Mouse (Mus musculus) embryonic facial prominence, embryonic 11.5 days (tissue): ENCODE results near the gene Fbxw13. TPM values are rescaled to one million over a fixed set of nuclear protein-coding genes. Genes with fewer than 3 reads are reported as not detected.
"Not testable (repeated sequence)": the region's sequence is repeated elsewhere in the genome, so short reads cannot be mapped to it uniquely, and the experiment has no call there.

ENCODE experiments used
- ATAC-seq: fragments of 200-750 bp; cut with Nextera tagmentation; replicated peaks from 2 replicates; pipeline ENCODE4 v1.8.0; 2017; ENCODE audit warnings: low read depth; ENCODE audit not compliant: insufficient number of reproducible peaks, low FRiP score, low TSS enrichment
- DNase-seq: peaks from one replicate; pipeline ENCODE4 v3.0.0-alpha.2; 2015; ENCODE audit warnings: low spot score
- H3K27ac ChIP-seq: fragments of 300-500 bp; sonication (generic); replicated peaks from 2 replicates; pipeline ENCODE4 v1.5.1; 2014; ENCODE audit warnings: mild to moderate bottlenecking, low read depth, low read length, control low read depth
- H3K27me3 ChIP-seq: fragments of 300-500 bp; sonication (generic); 2 replicates; pipeline ENCODE4 v1.6.1; 2014; ENCODE audit warnings: mild to moderate bottlenecking, low read length, moderate library complexity, mixed read lengths; ENCODE audit not compliant: control insufficient read depth, insufficient read depth
- H3K36me3 ChIP-seq: fragments of 300-500 bp; sonication (generic); replicated peaks from 2 replicates; pipeline ENCODE4 v1.6.1; 2014; ENCODE audit warnings: low read depth, mild to moderate bottlenecking, low read length, moderate library complexity, mixed read lengths; ENCODE audit not compliant: control insufficient read depth, insufficient read depth
- H3K4me1 ChIP-seq: fragments of 300-500 bp; sonication (generic); 2 replicates; pipeline ENCODE4 v1.6.1; 2014; ENCODE audit warnings: low read length, mixed read lengths; ENCODE audit not compliant: control insufficient read depth, insufficient read depth
- H3K4me2 ChIP-seq: fragments of 300-500 bp; sonication (generic); 2 replicates; pipeline ENCODE4 v1.6.1; 2014; ENCODE audit warnings: low read depth, mild to moderate bottlenecking, control low read depth, low read length, moderate library complexity
- H3K4me3 ChIP-seq: fragments of 300-500 bp; sonication (generic); 2 replicates; pipeline ENCODE4 v1.5.1; 2014; ENCODE audit warnings: low read depth, low read length, control low read depth
- H3K9ac ChIP-seq: fragments of 300-500 bp; sonication (generic); replicated peaks from 2 replicates; pipeline ENCODE4 v1.6.1; 2014; ENCODE audit warnings: mild to moderate bottlenecking, control low read depth, low read length
- H3K9me3 ChIP-seq: fragments of 300-500 bp; sonication (generic); replicated peaks from 2 replicates; pipeline ENCODE4 v1.6.1; 2016; ENCODE audit warnings: mild to moderate bottlenecking, low read length, inconsistent platforms, mixed read lengths; ENCODE audit not compliant: control insufficient read depth
- WGBS: fragments of 180-500 bp; shearing (Covaris S2); extraction: QIAGEN DNeasy Blood & Tissue Kit; methylation state at CpG from one replicate; pipeline ENCODE4 v1.1.7; 2014; 5-methylcytosine and 5-hydroxymethylcytosine counted together
- polyA plus RNA-seq: library from polyadenylated mRNA; unstranded; fragments of >200 nt; fragmentation: Nextera tagmentation; extraction: Ambion mirVana; gene quantifications from 2 replicates; pipeline ENCODE4 v1.2.1, GENCODE M21; 2014

Fbxw13 gene
- not detected in 2 replicates for polyA plus RNA-seq

DNA sequence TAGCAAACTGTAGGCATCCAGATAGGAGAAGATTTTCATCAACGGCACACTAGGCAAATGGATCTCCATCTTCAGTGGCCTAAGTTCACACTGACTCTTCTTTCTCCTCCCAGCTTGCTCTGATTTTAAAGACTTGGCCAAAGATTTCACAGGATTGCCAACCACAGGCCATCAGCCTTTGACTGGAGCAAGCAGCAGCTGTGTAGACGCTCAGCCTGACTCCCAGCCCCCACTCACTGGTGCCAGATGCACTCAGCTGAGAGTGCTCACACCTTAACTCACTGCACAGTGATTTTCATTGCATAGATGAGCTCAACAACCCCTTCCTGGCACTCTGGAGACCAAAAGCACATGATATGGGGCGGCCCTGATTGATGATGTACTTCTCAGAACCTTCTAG is at the start of gene Fbxw13:
Gene Fbxw13 (minus strand): TSS at position 101 of the 400 bp plus-strand sequence.
- H3K4me1 ChIP-seq, ATAC-seq, H3K9ac ChIP-seq, H3K9me3 ChIP-seq, H3K4me3 ChIP-seq, H3K27me3 ChIP-seq, H3K27ac ChIP-seq, H3K4me2 ChIP-seq, H3K36me3 ChIP-seq, DNase-seq: not testable (repeated sequence)
- WGBS, result 70% methylated on average over 3 of the region's 3 CpGs

DNA sequence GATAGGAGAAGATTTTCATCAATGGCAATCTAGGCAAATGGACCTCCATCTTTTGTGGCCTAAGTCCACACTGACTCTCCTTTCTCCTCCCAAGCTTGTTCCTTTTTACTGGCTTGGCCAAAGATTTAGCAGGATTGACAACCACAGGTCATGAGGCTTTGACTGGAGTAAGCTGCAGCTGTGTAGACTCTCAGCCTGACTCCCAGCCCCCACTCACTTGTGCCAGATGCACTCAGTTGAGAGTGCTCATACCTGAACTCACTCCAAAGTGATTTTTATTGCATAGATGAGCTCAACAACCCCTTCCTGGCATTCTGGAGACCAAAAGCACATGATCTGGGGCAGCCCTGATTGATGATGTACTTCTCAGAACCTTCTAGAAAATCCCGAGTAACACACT is 38.9 kb upstream of the Fbxw13 start, which contains the start of gene Fbxw20:
Gene Fbxw20 (minus strand): TSS at position 101 of the 400 bp plus-strand sequence.
- Histone ChIP-seq H3K4me1 (no peaks in the 10 kb centered on the region), H3K27me3 (no peaks in the 10 kb centered on the region), H3K9me3 (no peaks in the 10 kb centered on the region), H3K9ac (no peak within 1 kb of the TSS), H3K27ac (no peak within 1 kb of the TSS), H3K4me3 (no peak within 1 kb of the TSS), H3K4me2 (no peak within 1 kb of the TSS), H3K36me3 (no peaks in the 10 kb centered on the region)
- ATAC-seq (no peak), DNase-seq (no peak)
- 83% methylated on average over 1 of the region's 1 CpGs for WGBS

DNA sequence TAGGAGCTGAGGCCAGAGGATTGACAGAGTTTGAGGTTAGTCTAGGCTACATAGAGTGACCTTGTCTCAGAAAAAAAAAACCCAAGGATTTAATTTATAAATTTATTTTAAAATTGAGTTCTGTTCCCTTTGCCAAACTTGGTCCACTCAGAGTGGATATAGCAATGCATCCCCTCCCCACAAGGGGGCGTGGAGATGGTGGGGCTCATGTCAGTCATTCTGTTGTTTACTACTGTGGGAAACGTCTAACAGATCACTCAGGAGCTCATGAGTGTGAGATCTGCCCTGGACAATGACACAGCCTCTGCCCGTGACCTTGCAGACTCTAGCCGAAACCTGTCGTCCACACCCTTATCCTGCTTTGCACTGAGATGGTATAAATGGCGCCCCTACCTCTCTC is 22.7 kb upstream of the Fbxw13 start:
- Histone ChIP-seq H3K9me3 (no peaks in the 10 kb centered on the region), H3K4me2 (no peak overlapping the region), H3K27ac (no peak overlapping the region), H3K9ac (no peak overlapping the region), H3K27me3 (no peaks in the 10 kb centered on the region), H3K4me3 (no peak overlapping the region), H3K4me1 (no peaks in the 10 kb centered on the region), H3K36me3 (no peaks in the 10 kb centered on the region)
- WGBS, result 66% methylated on average over 6 of the region's 6 CpGs
- no peak for ATAC-seq
- no peak for DNase-seq

DNA sequence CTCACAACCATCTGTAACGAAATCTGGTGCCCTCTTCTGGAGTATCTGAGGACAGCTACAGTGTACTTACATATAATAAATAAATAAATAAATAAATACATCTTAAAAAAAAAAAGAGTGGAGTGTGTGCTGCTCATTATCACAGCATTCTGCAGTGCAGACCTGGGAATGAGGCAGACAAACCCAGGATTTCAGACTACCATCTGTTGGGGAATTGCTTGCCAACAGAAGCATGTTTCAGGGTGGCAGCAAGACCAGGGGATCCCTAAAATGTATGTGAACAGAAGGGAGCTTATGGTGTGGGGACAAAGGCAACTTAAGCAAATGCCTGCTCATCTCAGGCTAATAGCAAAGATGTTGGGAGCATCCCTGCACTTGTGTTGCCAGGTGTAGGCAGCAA is 5.6 kb upstream of the Fbxw13 start:
- not testable (repeated sequence) for H3K27ac ChIP-seq, H3K9ac ChIP-seq, H3K36me3 ChIP-seq, H3K9me3 ChIP-seq, H3K4me1 ChIP-seq, H3K4me3 ChIP-seq, DNase-seq, H3K4me2 ChIP-seq, H3K27me3 ChIP-seq, ATAC-seq
- WGBS, result 90% methylated on average over 1 of the region's 1 CpGs

GRCm38 (mm10) chr9:109200349-109200748 is 4.6 kb upstream of the Fbxw13 start:
- H3K9me3 ChIP-seq, result no peaks in the 10 kb centered on the region
- DNase-seq, result no peak
- H3K36me3 ChIP-seq, result no peaks in the 10 kb centered on the region
- ATAC-seq, result no peak
- H3K9ac ChIP-seq, result no peak overlapping the region
- no peak overlapping the region for H3K4me3 ChIP-seq
- no peak overlapping the region for H3K27ac ChIP-seq
- H3K4me2 ChIP-seq, result no peak overlapping the region
- no peaks in the 10 kb centered on the region for H3K27me3 ChIP-seq
- WGBS, result 86% methylated on average over 1 of the region's 1 CpGs
- no peaks in the 10 kb centered on the region for H3K4me1 ChIP-seq

- no peak overlapping the region for H3K4me3 ChIP-seq
- no peaks in the 10 kb centered on the region for H3K4me1 ChIP-seq
- DNase-seq (no peak), ATAC-seq (no peak)
- no peak overlapping the region for H3K9ac ChIP-seq
- no peaks in the 10 kb centered on the region for H3K27me3 ChIP-seq
- 69% methylated on average over 1 of the region's 1 CpGs for whole genome bisulfite sequencing
- no peak overlapping the region for H3K27ac ChIP-seq
- H3K36me3 ChIP-seq, result no peaks in the 10 kb centered on the region
- H3K9me3 ChIP-seq, result no peaks in the 10 kb centered on the region
- no peak overlapping the region for H3K4me2 ChIP-seq
Measured at GRCm38 (mm10) chr9:109199353-109199752, 3.6 kb upstream of the Fbxw13 start.

DNA sequence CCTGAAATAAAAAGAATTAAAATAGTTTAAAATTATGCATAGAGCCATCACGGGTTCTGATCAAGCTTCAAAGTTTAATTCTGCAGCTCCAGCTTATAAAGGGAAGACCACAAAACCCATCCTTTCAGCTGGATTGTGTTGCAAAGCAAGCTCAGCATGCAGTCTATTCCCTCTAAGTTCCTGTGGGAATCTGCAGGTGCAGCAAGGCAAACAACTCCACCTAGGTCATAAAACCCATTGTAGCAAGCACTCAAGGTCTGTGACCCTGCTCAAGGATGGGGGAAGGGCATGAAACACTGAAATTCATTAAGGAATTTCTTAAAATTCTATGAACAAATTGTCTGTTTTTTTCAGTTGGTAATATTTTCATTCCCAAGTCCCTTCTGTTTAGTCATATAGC is 18.6 kb downstream of the Fbxw13 start:
- H3K9me3 ChIP-seq, result no peaks in the 10 kb centered on the region
- no peak for ATAC-seq
- WGBS, result 82% methylated on average over 1 of the region's 1 CpGs
- H3K4me2 ChIP-seq, result no peak overlapping the region
- no peak for DNase-seq
- H3K27me3 ChIP-seq, result no peaks in the 10 kb centered on the region
- no peaks in the 10 kb centered on the region for H3K4me1 ChIP-seq
- no peak overlapping the region for H3K27ac ChIP-seq
- H3K4me3 ChIP-seq, result no peak overlapping the region
- H3K9ac ChIP-seq, result no peak overlapping the region
- H3K36me3 ChIP-seq, result no peaks in the 10 kb centered on the region

- H3K9ac ChIP-seq, result no peak overlapping the region
- H3K27ac ChIP-seq, result no peak overlapping the region
- no peak for ATAC-seq
- no peaks in the 10 kb centered on the region for H3K27me3 ChIP-seq
- no peak overlapping the region for H3K4me2 ChIP-seq
- no peak overlapping the region for H3K4me3 ChIP-seq
- no peaks in the 10 kb centered on the region for H3K36me3 ChIP-seq
- H3K4me1 ChIP-seq, result no peaks in the 10 kb centered on the region
- 86% methylated on average over 1 of the region's 1 CpGs for WGBS
- no peak for DNase-seq
- no peaks in the 10 kb centered on the region for H3K9me3 ChIP-seq
Measured at GRCm38 (mm10) chr9:109176301-109176700, 19.5 kb downstream of the Fbxw13 start.
